In the genomic region with DNA sequence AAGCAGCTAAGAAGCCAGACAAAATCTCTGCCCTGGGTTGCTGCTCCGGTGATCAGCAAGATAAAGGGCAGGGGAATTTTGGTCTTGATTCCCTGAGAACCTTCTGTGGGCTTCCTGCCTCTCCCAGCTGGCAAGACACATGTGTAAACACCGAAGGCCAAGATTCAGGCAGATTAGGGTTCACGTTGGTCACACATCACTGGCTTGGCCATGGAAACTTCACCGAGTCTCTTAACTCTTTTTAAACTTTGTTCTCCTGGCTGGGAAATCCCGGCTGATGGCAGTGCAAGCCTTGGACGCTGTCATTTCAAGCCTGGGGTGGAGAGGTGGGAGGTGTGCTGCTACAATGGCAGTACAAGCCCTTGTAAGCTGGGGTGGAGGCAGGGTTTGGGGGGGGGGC, we compare ENCODE assay signal across 20 mouse cellular contexts. TPM values are rescaled to one million over a fixed set of nuclear protein-coding genes. Genes with fewer than 3 reads are reported as not detected.
DNase-seq lines count a peak whose midpoint lies in the region; ATAC-seq and TF ChIP-seq lines count a peak whose summit lies in the region.
"Had no signal": no experiment of that assay in that cellular context is flagged by ENCODE, and none has a peak within 500 bp of the region (broad histone marks: within the 10 kb centered on the region; RNA-seq: fewer than 3 reads in every experiment).

No protein-coding gene starts in this region.

- ATAC-seq in kidney, embryonic 14.5 days (ENCODE audit: low FRiP score, low TSS enrichment), result no peak
- ATAC-seq in kidney, postnatal 0 days (replicated peaks; ENCODE audit: low FRiP score, low read depth), result no peak; the same call in 1 of the 2 replicates
- ATAC-seq in heart, embryonic 11.5 days (replicated peaks; ENCODE audit: insufficient number of reproducible peaks, low FRiP score, low TSS enrichment), result no peak
- ATAC-seq: activated CD4-positive, CD25-positive, alpha-beta regulatory T cell, adult 4 months; forebrain, embryonic 13.5 days; Patski had no signal

- peaks cover 22% of the 10 kb centered on the region for H3K4me1 ChIP-seq in kidney, embryonic 14.5 days (ENCODE audit: control insufficient read depth, insufficient read depth, low read length)
- H3K4me1 ChIP-seq in kidney, postnatal 0 days (replicated peaks; ENCODE audit: insufficient read depth, low read length), result 0 out of 2 replicates have a peak, but pooled peaks cover 8% of the 10 kb centered on the region
- H3K4me1 ChIP-seq in heart, embryonic 11.5 days (ENCODE audit: control insufficient read depth, insufficient read depth, low read length), result peaks cover 4% of the 10 kb centered on the region; the same call in 1 of the 2 replicates

- H3K27ac ChIP-seq in kidney, embryonic 14.5 days (ENCODE audit: low read depth, low read length), result no peak overlapping the region; the same call in 1 of the 2 replicates
- peak overlapping the region; percentile 50; the same call in 1 of the 2 replicates for H3K27ac ChIP-seq in kidney, postnatal 0 days
- no peak overlapping the region for H3K27ac ChIP-seq in heart, embryonic 11.5 days (ENCODE audit: low read depth, low read length)
- H3K27ac ChIP-seq: embryonic facial prominence, embryonic 12.5 days; forebrain, embryonic 13.5 days; gastrocnemius, adult 2 months; heart, embryonic 13.5 days; hindbrain, embryonic 15.5 days had no signal

- no peak overlapping the region for H3K9ac ChIP-seq in kidney, embryonic 14.5 days (ENCODE audit: low read depth, low read length)
- H3K9ac ChIP-seq in kidney, postnatal 0 days (ENCODE audit: low read depth, low read length), result no peak overlapping the region
- no peak overlapping the region for H3K9ac ChIP-seq in heart, embryonic 11.5 days (ENCODE audit: low read depth, low read length)
- H3K9ac ChIP-seq: embryonic facial prominence, embryonic 12.5 days; forebrain, embryonic 13.5 days; heart, embryonic 13.5 days; hindbrain, embryonic 15.5 days had no signal

- peaks cover 18% of the 10 kb centered on the region; the same call in 1 of the 2 replicates for H3K9me3 ChIP-seq in kidney, embryonic 14.5 days (ENCODE audit: control insufficient read depth, low read length)
- 0 out of 2 replicates have a peak, but pooled peaks cover 3% of the 10 kb centered on the region for H3K9me3 ChIP-seq in kidney, postnatal 0 days (replicated peaks; ENCODE audit: low read length)
- H3K9me3 ChIP-seq in heart, embryonic 11.5 days (replicated peaks; ENCODE audit: control insufficient read depth, low read length), result peaks cover 5% of the 10 kb centered on the region; the same call in 1 of the 2 replicates
- H3K9me3 ChIP-seq: hindbrain, embryonic 15.5 days had no signal

- WGBS in kidney, embryonic 14.5 days, result 37% methylated on average over 6 of the region's 6 CpGs
- WGBS in kidney, postnatal 0 days, result 33% methylated on average over 6 of the region's 6 CpGs
- WGBS in heart, embryonic 11.5 days (ENCODE audit: insufficient replicate concordance), result 57% methylated on average over 6 of the region's 6 CpGs

- no peak for TF ChIP-seq CTCF in kidney, postnatal 0 days (IDR thresholded peaks at IDR 0.05; ENCODE audit: low read depth)

- H3K4me2 ChIP-seq in kidney, embryonic 14.5 days (replicated peaks; ENCODE audit: low read depth, low read length), result no peak overlapping the region
- H3K4me2 ChIP-seq in kidney, postnatal 0 days (ENCODE audit: low read length), result no peak overlapping the region
- H3K4me2 ChIP-seq in heart, embryonic 11.5 days, result no peak overlapping the region
- H3K4me2 ChIP-seq: embryonic facial prominence, embryonic 12.5 days; forebrain, embryonic 13.5 days; heart, embryonic 13.5 days; hindbrain, embryonic 15.5 days had no signal

- DNase-seq in kidney, adult 11 months, result peak; percentile 81
- DNase-seq in kidney, adult 8-10 months, result peak; percentile 75 to 81
- no peak for DNase-seq in kidney, postnatal 0 days (ENCODE audit: low spot score)
- peak; percentile 76 to 85 for DNase-seq in kidney, postnatal 36 days
- DNase-seq in yolk sac, embryonic 10.5 days (ENCODE audit: low spot score), result no peak
- DNase-seq: adrenal gland, postnatal 14 days; cerebellum, adult 2 months; cerebellum, postnatal 14 days; embryo, embryonic 11 days; gastrocnemius, adult 2 months; gastrocnemius, postnatal 25 days; heart, postnatal 36 days had no signal

- H3K4me3 ChIP-seq in kidney, embryonic 14.5 days (ENCODE audit: low read length), result no peak overlapping the region
- no peak overlapping the region for H3K4me3 ChIP-seq in kidney, postnatal 0 days (replicated peaks; ENCODE audit: low read depth, low read length)
- no peak overlapping the region for H3K4me3 ChIP-seq in heart, embryonic 11.5 days (ENCODE audit: low read depth, low read length)
- H3K4me3 ChIP-seq: embryonic facial prominence, embryonic 12.5 days; forebrain, embryonic 13.5 days; gastrocnemius, adult 2 months; heart, embryonic 13.5 days; hindbrain, embryonic 15.5 days had no signal

- H3K36me3 ChIP-seq in kidney, embryonic 14.5 days (ENCODE audit: control insufficient read depth, insufficient read depth, low read length), result no peaks in the 10 kb centered on the region
- no peaks in the 10 kb centered on the region for H3K36me3 ChIP-seq in kidney, postnatal 0 days (ENCODE audit: insufficient read depth, low read length)
- H3K36me3 ChIP-seq in heart, embryonic 11.5 days (ENCODE audit: control insufficient read depth, insufficient read depth, low read length), result no peaks in the 10 kb centered on the region
- H3K36me3 ChIP-seq: embryonic facial prominence, embryonic 12.5 days; heart, embryonic 13.5 days; hindbrain, embryonic 15.5 days had no signal

- H3K27me3 ChIP-seq in kidney, embryonic 14.5 days (ENCODE audit: control insufficient read depth, insufficient read depth, low read length), result no peaks in the 10 kb centered on the region
- H3K27me3 ChIP-seq in kidney, postnatal 0 days (ENCODE audit: insufficient read depth, low read length), result no peaks in the 10 kb centered on the region
- no peaks in the 10 kb centered on the region for H3K27me3 ChIP-seq in heart, embryonic 11.5 days (ENCODE audit: control insufficient read depth, insufficient read depth, low read length)
- H3K27me3 ChIP-seq: embryonic facial prominence, embryonic 12.5 days; forebrain, embryonic 13.5 days; hindbrain, embryonic 15.5 days; Patski had no signal

RNA-seq across cellular contexts. Expression of a gene that starts 16.3 kb away (rescaled TPM):
- polyA plus RNA-seq in kidney, embryonic 14.5 days (2014; fragmentation: Nextera tagmentation; extraction: Ambion mirVana), result 0.17 and 0.34 TPM in 2 replicates
- polyA plus RNA-seq in kidney, postnatal 0 days (2015; fragmentation: Nextera tagmentation; extraction: Ambion mirVana), result 0.10 and 0.11 TPM in 2 replicates
- polyA plus RNA-seq in heart, embryonic 11.5 days (2014; fragmentation: Nextera tagmentation; extraction: Ambion mirVana), result 0.17 and 0.19 TPM in 2 replicates

RNA-seq across cellular contexts. Expression of a gene that starts 21.1 kb away (rescaled TPM):
- polyA plus RNA-seq in kidney, embryonic 14.5 days (2014; fragmentation: Nextera tagmentation; extraction: Ambion mirVana), result 49.3 and 54.2 TPM in 2 replicates
- 33.7 and 35.8 TPM in 2 replicates for polyA plus RNA-seq in kidney, postnatal 0 days (2015; fragmentation: Nextera tagmentation; extraction: Ambion mirVana)
- polyA plus RNA-seq in heart, embryonic 11.5 days (2014; fragmentation: Nextera tagmentation; extraction: Ambion mirVana), result 66.2 and 81.8 TPM in 2 replicates

RNA-seq across cellular contexts. Expression of a gene that starts 38.7 kb away (rescaled TPM):
- polyA plus RNA-seq in kidney, embryonic 14.5 days (2014; fragmentation: Nextera tagmentation; extraction: Ambion mirVana), result 131 and 155 TPM in 2 replicates
- polyA plus RNA-seq in kidney, postnatal 0 days (2015; fragmentation: Nextera tagmentation; extraction: Ambion mirVana), result 117 and 124 TPM in 2 replicates
- polyA plus RNA-seq in heart, embryonic 11.5 days (2014; fragmentation: Nextera tagmentation; extraction: Ambion mirVana), result 114 and 118 TPM in 2 replicates

RNA-seq across cellular contexts. Expression of a gene that starts 59.1 kb away (rescaled TPM):
- polyA plus RNA-seq in kidney, embryonic 14.5 days (2014; fragmentation: Nextera tagmentation; extraction: Ambion mirVana), result 41.3 and 42.6 TPM in 2 replicates
- 20.9 and 21.2 TPM in 2 replicates for polyA plus RNA-seq in kidney, postnatal 0 days (2015; fragmentation: Nextera tagmentation; extraction: Ambion mirVana)
- polyA plus RNA-seq in heart, embryonic 11.5 days (2014; fragmentation: Nextera tagmentation; extraction: Ambion mirVana), result 161 and 169 TPM in 2 replicates

Comparison
In these comparisons a context has a peak if more than half of its experiments do, and no peak if none do; other contexts are left out.
1. DNase-seq: peak in kidney, adult 11 months (single experiment), kidney, adult 8-10 months (2 of 2) and kidney, postnatal 36 days (2 of 2); none in kidney, postnatal 0 days (single experiment) and yolk sac, embryonic 10.5 days (single experiment).